ENCODE assay signal across 26 mouse cellular contexts in the genomic region with DNA sequence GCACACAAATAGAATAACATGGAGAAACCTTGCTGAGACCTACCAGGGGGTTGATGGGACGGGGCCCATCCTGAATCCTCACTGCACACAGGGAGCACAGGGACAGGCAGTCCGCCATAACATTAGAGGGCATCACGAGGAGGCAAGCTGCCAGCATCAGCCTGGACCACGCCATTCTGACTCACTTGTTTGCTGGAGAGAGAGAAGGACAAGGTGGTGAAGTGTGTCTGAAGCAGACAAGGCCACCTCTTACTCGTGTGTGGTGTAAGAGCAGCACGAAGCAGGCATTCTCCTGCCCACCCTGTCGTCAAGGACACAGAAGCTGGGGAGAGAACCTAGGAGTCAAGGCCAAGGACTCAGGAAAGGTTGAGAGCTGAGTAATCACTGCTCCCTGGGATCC. TPM values are rescaled to one million over a fixed set of nuclear protein-coding genes. Genes with fewer than 3 reads are reported as not detected.
DNase-seq lines count a peak whose midpoint lies in the region; ATAC-seq and TF ChIP-seq lines count a peak whose summit lies in the region.
"Had no signal": no experiment of that assay in that cellular context is flagged by ENCODE, and none has a peak within 500 bp of the region (broad histone marks: within the 10 kb centered on the region; RNA-seq: fewer than 3 reads in every experiment).

No protein-coding gene starts in this region.

- TF ChIP-seq CTCF in heart, postnatal 0 days (IDR thresholded peaks at IDR 0.05; ENCODE audit: low read depth), result no peak
- no peak for TF ChIP-seq CTCF in heart, adult 2 months (IDR thresholded peaks at IDR 0.05)

- no peaks in the 10 kb centered on the region for H3K79me2 ChIP-seq in heart, adult 2 months (replicated peaks; ENCODE audit: control insufficient read depth, insufficient read depth, low read length)

- whole genome bisulfite sequencing in heart, postnatal 0 days, result 42% methylated on average over 7 of the region's 7 CpGs
- WGBS in heart, adult 2 months, result 52% methylated on average over 7 of the region's 7 CpGs

- H3K27me3 ChIP-seq in heart, postnatal 0 days (ENCODE audit: control insufficient read depth, insufficient read depth, low read length), result peaks cover 4% of the 10 kb centered on the region; the same call in 1 of the 2 replicates
- H3K27me3 ChIP-seq in heart, adult 2 months (ENCODE audit: control insufficient read depth, insufficient read depth, low read length), result no peaks in the 10 kb centered on the region
- H3K27me3 ChIP-seq: forebrain, embryonic 15.5 days; hindbrain, embryonic 13.5 days; limb, embryonic 13.5 days; midbrain, embryonic 13.5 days; neural tube, embryonic 12.5 days; stomach, embryonic 15.5 days had no signal

- no peak overlapping the region for H3K4me3 ChIP-seq in heart, postnatal 0 days (ENCODE audit: low read depth, low read length)
- no peak overlapping the region for H3K4me3 ChIP-seq in heart, adult 2 months
- H3K4me3 ChIP-seq: embryonic facial prominence, embryonic 10.5 days; forebrain, embryonic 15.5 days; hindbrain, embryonic 13.5 days; limb, embryonic 13.5 days; liver, embryonic 12.5 days; midbrain, embryonic 13.5 days; neural tube, embryonic 12.5 days; stomach, embryonic 15.5 days had no signal

- H3K4me1 ChIP-seq in heart, postnatal 0 days (ENCODE audit: control insufficient read depth, insufficient read depth), result 0 out of 2 replicates have a peak, but pooled peaks cover 4% of the 10 kb centered on the region
- H3K4me1 ChIP-seq in heart, adult 2 months (ENCODE audit: control insufficient read depth, insufficient read depth, low read length), result no peaks in the 10 kb centered on the region
- H3K4me1 ChIP-seq: embryonic facial prominence, embryonic 10.5 days; hindbrain, embryonic 13.5 days; limb, embryonic 13.5 days; liver, embryonic 12.5 days; neural tube, embryonic 12.5 days; stomach, embryonic 15.5 days had no signal

- H3K36me3 ChIP-seq in heart, postnatal 0 days (replicated peaks; ENCODE audit: control insufficient read depth, insufficient read depth, low read length), result no peaks in the 10 kb centered on the region
- H3K36me3 ChIP-seq in heart, adult 2 months (ENCODE audit: control insufficient read depth, insufficient read depth, low read length), result no peaks in the 10 kb centered on the region
- H3K36me3 ChIP-seq: embryonic facial prominence, embryonic 10.5 days; forebrain, embryonic 15.5 days; hindbrain, embryonic 13.5 days; limb, embryonic 13.5 days; liver, embryonic 12.5 days; midbrain, embryonic 13.5 days; neural tube, embryonic 12.5 days; stomach, embryonic 15.5 days had no signal

- intact Hi-C loops in heart, adult 2 months (cut with DNase I), result no loop called here

- H3K27ac ChIP-seq in heart, postnatal 0 days (ENCODE audit: low read depth), result no peak overlapping the region
- H3K27ac ChIP-seq in heart, adult 2 months, result no peak overlapping the region
- H3K27ac ChIP-seq: embryonic facial prominence, embryonic 10.5 days; forebrain, embryonic 15.5 days; hindbrain, embryonic 13.5 days; limb, embryonic 13.5 days; liver, embryonic 12.5 days; midbrain, embryonic 13.5 days; neural tube, embryonic 12.5 days; stomach, embryonic 15.5 days had no signal

- ATAC-seq in heart, postnatal 0 days (ENCODE audit: insufficient read depth, low read depth), result peak; percentile 90
- ATAC-seq: forebrain, embryonic 15.5 days; inflammation-experienced regulatory T-cells, adult 6 months; liver, embryonic 12.5 days; midbrain, embryonic 13.5 days had no signal

- peak; percentile 52; the same call in 1 of the 2 replicates for TF ChIP-seq EP300 in heart, postnatal 0 days (IDR thresholded peaks at IDR 0.05; ENCODE audit: low read depth)
- no peak for TF ChIP-seq EP300 in heart, adult 2 months (IDR thresholded peaks at IDR 0.05; ENCODE audit: insufficient read depth, low read depth, low read length)

- DNase-seq in heart, postnatal 0 days (ENCODE audit: low spot score), result peak; percentile 66
- DNase-seq in heart, adult 2 months, result no peak
- DNase-seq in 3T3-L1 (ENCODE audit: low read depth, low spot score), result peak; percentile 7
- DNase-seq in NIH3T3 (ENCODE audit: low read depth), result peak; percentile 19
- peak; percentile 75 for DNase-seq in adrenal gland, postnatal 10 days
- no peak for DNase-seq in frontal cortex, adult 2 months (ENCODE audit: extremely low spot score in 1 of 2, low spot score in 1 of 2)
- no peak for DNase-seq in urinary bladder, postnatal 36 days (ENCODE audit: low spot score in 2 of 2)
- DNase-seq: cerebellum, adult 9-11 months; gastrocnemius, postnatal 14 days; kidney, adult 18-20 months; kidney, postnatal 4 days; lung, adult 2 months; lung, postnatal 14 days; thymus, postnatal 25 days had no signal

- H3K9ac ChIP-seq in heart, postnatal 0 days (replicated peaks; ENCODE audit: low read depth, low read length), result no peak overlapping the region
- H3K9ac ChIP-seq in heart, adult 2 months (ENCODE audit: low read depth, low read length), result no peak overlapping the region
- H3K9ac ChIP-seq: forebrain, embryonic 15.5 days; hindbrain, embryonic 13.5 days; limb, embryonic 13.5 days; liver, embryonic 12.5 days; midbrain, embryonic 13.5 days; neural tube, embryonic 12.5 days; stomach, embryonic 15.5 days had no signal

- H3K9me3 ChIP-seq in heart, postnatal 0 days (replicated peaks; ENCODE audit: control insufficient read depth, low read length), result no peaks in the 10 kb centered on the region
- H3K9me3 ChIP-seq: embryonic facial prominence, embryonic 10.5 days; forebrain, embryonic 15.5 days; hindbrain, embryonic 13.5 days; limb, embryonic 13.5 days; liver, embryonic 12.5 days; midbrain, embryonic 13.5 days; neural tube, embryonic 12.5 days; stomach, embryonic 15.5 days had no signal

- no peak overlapping the region for H3K4me2 ChIP-seq in heart, postnatal 0 days (ENCODE audit: low read depth, low read length)
- H3K4me2 ChIP-seq: forebrain, embryonic 15.5 days; hindbrain, embryonic 13.5 days; limb, embryonic 13.5 days; liver, embryonic 12.5 days; midbrain, embryonic 13.5 days; neural tube, embryonic 12.5 days; stomach, embryonic 15.5 days had no signal

- no peak for TF ChIP-seq POLR2A in heart, adult 2 months (IDR thresholded peaks at IDR 0.05; ENCODE audit: insufficient read depth, low read depth, low read length)

RNA-seq across cellular contexts. Expression of a gene that starts 9.9 kb away (rescaled TPM):
- 0.81 TPM in 1 of 2 replicates, not detected in the other for total RNA-seq in heart, postnatal 0 days (2014; rRNA removed; ENCODE audit: low replicate concordance)
- polyA plus RNA-seq in heart, postnatal 0 days (2015; fragmentation: Nextera tagmentation; extraction: Ambion mirVana), result 0.04 TPM in 2 replicates
- total RNA-seq in heart, adult 2 months (2021), result not detected
- polyA plus RNA-seq in heart, adult 2 months (2012; rRNA removed), result not detected in 2 replicates
- total RNA-seq in adrenal gland, postnatal 10 days (2021), result under 1 TPM in 1 of 2 experiments, not detected in 1; 0.33 TPM
- 10.3 and 12.7 TPM in 2 replicates for polyA plus RNA-seq in frontal cortex, adult 2 months (2012; rRNA removed)
- total RNA-seq: common myeloid progenitor, adult 5-6 weeks; gastrocnemius, postnatal 14 days; heart, postnatal 10 days; megakaryocyte progenitor cell, adult 5-6 weeks had no signal
- polyA plus RNA-seq: inflammation-experienced regulatory T-cells, adult 6 months; lung, adult 2 months had no signal

Comparison
In these comparisons a context has a peak if more than half of its experiments do, and no peak if none do; other contexts are left out.
1. DNase-seq: peak in heart, postnatal 0 days (single experiment), 3T3-L1 (single experiment), NIH3T3 (single experiment) and adrenal gland, postnatal 10 days (single experiment); none in heart, adult 2 months (0 of 2), frontal cortex, adult 2 months (0 of 2) and urinary bladder, postnatal 36 days (0 of 2).